Mouse (Mus musculus): ENCODE data around the gene Clec2g.
"Not testable (repeated sequence)": the region's sequence is repeated elsewhere in the genome, so short reads cannot be mapped to it uniquely, and the experiment has no call there.

Clec2g gene

GRCm38 (mm10) chr6:128971394-128972039 is 37.3 kb downstream of the Clec2g start:
- no peak for DNase-seq (ENCODE audit: low spot score in 2 of 2)

GRCm38 (mm10) chr6:128972156-128972555 is 38.0 kb downstream of the Clec2g start:
- no peak for DNase-seq (ENCODE audit: low spot score in 2 of 2)

GRCm38 (mm10) chr6:128972687-128973438 is 38.7 kb downstream of the Clec2g start:
- DNase-seq (ENCODE audit: low spot score in 2 of 2) = no peak

GRCm38 (mm10) chr6:128973439-128973697 is 39.2 kb downstream of the Clec2g start:
- no peak for DNase-seq (ENCODE audit: low spot score in 2 of 2)

GRCm38 (mm10) chr6:128974850-128975249 is 40.7 kb downstream of the Clec2g start:
- not testable (repeated sequence) for DNase-seq (ENCODE audit: low spot score in 2 of 2)

GRCm38 (mm10) chr6:128976194-128976593 is 42.0 kb downstream of the Clec2g start:
- DNase-seq (ENCODE audit: low spot score in 2 of 2) = no peak

- not testable (repeated sequence) for DNase-seq (ENCODE audit: low spot score in 2 of 2)
Measured at GRCm38 (mm10) chr6:128981951-128982541, 47.9 kb downstream of the Clec2g start.

GRCm38 (mm10) chr6:128992337-128992736 is 58.2 kb downstream of the Clec2g start:
- DNase-seq (ENCODE audit: low spot score in 2 of 2) = no peak

GRCm38 (mm10) chr6:128992753-128993152 is 58.6 kb downstream of the Clec2g start:
- DNase-seq (ENCODE audit: low spot score in 2 of 2) = no peak

- DNase-seq (ENCODE audit: low spot score in 2 of 2) = no peak
Measured at GRCm38 (mm10) chr6:128993221-128993620, 59.0 kb downstream of the Clec2g start.

- DNase-seq (ENCODE audit: low spot score in 2 of 2) = no peak
Measured at GRCm38 (mm10) chr6:128994336-128994735, 60.2 kb downstream of the Clec2g start.

GRCm38 (mm10) chr6:128994742-128995141 is 60.6 kb downstream of the Clec2g start:
- no peak for DNase-seq (ENCODE audit: low spot score in 2 of 2)

- DNase-seq (ENCODE audit: low spot score in 2 of 2) = no peak
Measured at GRCm38 (mm10) chr6:128995250-128996053, 61.3 kb downstream of the Clec2g start.

- no peak for DNase-seq (ENCODE audit: low spot score in 2 of 2)
Measured at GRCm38 (mm10) chr6:128996054-128996767, 62.0 kb downstream of the Clec2g start.

- no peak for DNase-seq (ENCODE audit: low spot score in 2 of 2)
Measured at GRCm38 (mm10) chr6:128996768-128997442, 62.7 kb downstream of the Clec2g start.

- DNase-seq (ENCODE audit: low spot score in 2 of 2) = no peak
Measured at GRCm38 (mm10) chr6:129001392-129001791, 67.2 kb downstream of the Clec2g start.

GRCm38 (mm10) chr6:129008552-129008951 is 74.4 kb downstream of the Clec2g start:
- DNase-seq (ENCODE audit: low spot score in 2 of 2) = no peak

GRCm38 (mm10) chr6:129009846-129010504 is 75.8 kb downstream of the Clec2g start:
- not testable (repeated sequence) for DNase-seq (ENCODE audit: low spot score in 2 of 2)

GRCm38 (mm10) chr6:129010505-129010873 is 76.3 kb downstream of the Clec2g start:
- DNase-seq (ENCODE audit: low spot score in 2 of 2) = no peak

GRCm38 (mm10) chr6:129012012-129012411 is 77.8 kb downstream of the Clec2g start:
- not testable (repeated sequence) for DNase-seq (ENCODE audit: low spot score in 2 of 2)

GRCm38 (mm10) chr6:129012966-129013365 is 78.8 kb downstream of the Clec2g start:
- no peak for DNase-seq (ENCODE audit: low spot score in 2 of 2)

Data from frontal cortex, postnatal 36 days (tissue).